Comparison of ENCODE assay signal across 13 mouse cellular contexts in genomic region chr3:130057569-130058345, GRCm38 (mm10). TPM values are rescaled to one million over a fixed set of nuclear protein-coding genes. Genes with fewer than 3 reads are reported as not detected.
DNase-seq lines count a peak whose midpoint lies in the region; ATAC-seq lines count a peak whose summit lies in the region.
"Had no signal": no experiment of that assay in that cellular context is flagged by ENCODE, and none has a peak within 500 bp of the region (broad histone marks: within the 10 kb centered on the region; RNA-seq: fewer than 3 reads in every experiment).

No protein-coding gene starts in this region.

- 51% methylated on average over 14 of the region's 14 CpGs for WGBS in heart, embryonic 14.5 days
- 43% methylated on average over 14 of the region's 14 CpGs for WGBS in kidney, embryonic 15.5 days

- H3K27me3 ChIP-seq in heart, embryonic 14.5 days (ENCODE audit: control insufficient read depth, insufficient read depth, low read length), result no peaks in the 10 kb centered on the region
- H3K27me3 ChIP-seq in kidney, embryonic 15.5 days, result no peaks in the 10 kb centered on the region
- H3K27me3 ChIP-seq: forebrain, embryonic 12.5 days; midbrain, embryonic 15.5 days had no signal

- H3K4me3 ChIP-seq in heart, embryonic 14.5 days (ENCODE audit: control insufficient read depth in 1 of 2, insufficient read depth in 1 of 2, low read depth in 1 of 2, low read length in 2 of 2), result peak overlapping the region in 1 of 2 experiments; percentile 4; a peak in 1 of 4 replicates
- H3K4me3 ChIP-seq in kidney, embryonic 15.5 days (replicated peaks), result no peak overlapping the region
- H3K4me3 ChIP-seq in brown adipose tissue, adult 24 weeks (ENCODE audit: insufficient read depth, low read depth, low read length), result no peak overlapping the region
- H3K4me3 ChIP-seq: forebrain, embryonic 12.5 days; midbrain, embryonic 15.5 days had no signal

- H3K9ac ChIP-seq in heart, embryonic 14.5 days (ENCODE audit: low read length), result peak overlapping the region; percentile 32; the same call in 1 of the 2 replicates
- no peak overlapping the region for H3K9ac ChIP-seq in kidney, embryonic 15.5 days
- H3K9ac ChIP-seq: forebrain, embryonic 12.5 days; midbrain, embryonic 15.5 days had no signal

- peak overlapping the region; percentile 93 for H3K4me2 ChIP-seq in heart, embryonic 14.5 days (ENCODE audit: low read length)
- H3K4me2 ChIP-seq in kidney, embryonic 15.5 days, result peak overlapping the region; percentile 69; the same call in 1 of the 2 replicates

- peak overlapping the region; percentile 3 to 37; a peak in 2 of 4 replicates for H3K27ac ChIP-seq in heart, embryonic 14.5 days (replicated peaks in 1 of 2; ENCODE audit: control insufficient read depth in 1 of 2, insufficient read depth in 1 of 2, low read depth in 2 of 2, low read length in 2 of 2)
- no peak overlapping the region for H3K27ac ChIP-seq in kidney, embryonic 15.5 days
- peak overlapping the region; percentile 15 for H3K27ac ChIP-seq in brown adipose tissue, adult 24 weeks (replicated peaks; ENCODE audit: low read depth, low read length)
- H3K27ac ChIP-seq: embryonic facial prominence, embryonic 10.5 days; forebrain, embryonic 12.5 days; midbrain, embryonic 15.5 days had no signal

- peaks cover 29 to 65% of the 10 kb centered on the region in 2 experiments for H3K4me1 ChIP-seq in heart, embryonic 14.5 days (ENCODE audit: control insufficient read depth in 2 of 2, insufficient read depth in 2 of 2, low read length in 2 of 2)
- peaks cover 75% of the 10 kb centered on the region for H3K4me1 ChIP-seq in kidney, embryonic 15.5 days
- peaks cover 35% of the 10 kb centered on the region for H3K4me1 ChIP-seq in brown adipose tissue, adult 24 weeks (ENCODE audit: control insufficient read depth, insufficient read depth, insufficient read length, low read length)

- DNase-seq in heart, adult 8-10 months (ENCODE audit: low spot score), result no peak
- no peak for DNase-seq in kidney, postnatal 4 days
- peak; percentile 62 for DNase-seq in Muller cell, postnatal 12 days (ENCODE audit: inconsistent ontology term)
- DNase-seq in frontal cortex, postnatal 14 days (ENCODE audit: low spot score in 2 of 2), result no peak
- DNase-seq: cerebellum, adult 8-10 months; gastrocnemius, postnatal 10 days; kidney, postnatal 14 days had no signal

- H3K36me3 ChIP-seq in heart, embryonic 14.5 days (ENCODE audit: control insufficient read depth, insufficient read depth, low read length), result no peaks in the 10 kb centered on the region
- peaks cover 6% of the 10 kb centered on the region; the same call in 1 of the 2 replicates for H3K36me3 ChIP-seq in kidney, embryonic 15.5 days
- H3K36me3 ChIP-seq: forebrain, embryonic 12.5 days; midbrain, embryonic 15.5 days had no signal

- H3K9me3 ChIP-seq in heart, embryonic 14.5 days (ENCODE audit: control insufficient read depth, low read length), result no peaks in the 10 kb centered on the region
- H3K9me3 ChIP-seq in kidney, embryonic 15.5 days (replicated peaks), result no peaks in the 10 kb centered on the region
- H3K9me3 ChIP-seq: embryonic facial prominence, embryonic 10.5 days; forebrain, embryonic 12.5 days; midbrain, embryonic 15.5 days had no signal

- no peak for ATAC-seq in heart, embryonic 14.5 days (ENCODE audit: insufficient number of reproducible peaks, insufficient read depth, low FRiP score, low read depth)
- no peak for ATAC-seq in kidney, embryonic 15.5 days (replicated peaks; ENCODE audit: low FRiP score)
- ATAC-seq: midbrain, embryonic 15.5 days had no signal

RNA-seq across cellular contexts. Expression of gene Sec24b, which starts 3.6 kb away (rescaled TPM):
- 25.2 and 26.5 TPM in 2 replicates for polyA plus RNA-seq in heart, embryonic 14.5 days (2014; fragmentation: Nextera tagmentation; extraction: Ambion mirVana)
- total RNA-seq in heart, adult 8-10 months (2022), result 10 to 100 TPM; 25.0 to 32.3 (median 27.4) TPM
- 33.6 and 36.9 TPM in 2 replicates for polyA plus RNA-seq in kidney, embryonic 15.5 days (2015; fragmentation: Nextera tagmentation; extraction: Ambion mirVana)
- polyA plus RNA-seq in brown adipose tissue, adult 24 weeks (2012; ENCODE audit: insufficient read depth, insufficient read length, missing spikeins), result 19.7 and 23.6 TPM in 2 replicates
